Mouse (Mus musculus) ES-E14 (cell line): ENCODE data around the gene Camk2b.

ENCODE experiments used
- CHD2 ChIP-seq: IDR thresholded peaks from 2 replicates; pipeline ENCODE4 v1.6.1; 2014; ENCODE audit warnings: mild to moderate bottlenecking, low read depth, low read length, inconsistent platforms
- HCFC1 ChIP-seq: IDR thresholded peaks from 2 replicates; pipeline ENCODE4 v1.6.1; 2012; ENCODE audit warnings: low read length, inconsistent platforms, borderline replicate concordance; ENCODE audit not compliant: insufficient read depth
- MAFK ChIP-seq: IDR thresholded peaks from 2 replicates; pipeline ENCODE4 v1.6.1; 2014; ENCODE audit warnings: mild to moderate bottlenecking, low read depth, low read length, inconsistent platforms; ENCODE audit not compliant: insufficient read depth
- ZC3H11A ChIP-seq: IDR thresholded peaks from 2 replicates; pipeline ENCODE4 v1.6.1; 2012; ENCODE audit warnings: low read depth, mild to moderate bottlenecking, inconsistent platforms, low read length, borderline replicate concordance

- TF ChIP-seq ZC3H11A (0 out of 2 replicates have a peak, but pooled peaks have one; percentile 11), CHD2 (no peak), HCFC1 (no peak), MAFK (no peak)
These were observed 33.0 kb downstream of the Camk2b start for GRCm38 (mm10) chr11:6033147-6033546.
